Mouse (Mus musculus): Measurements from ENCODE around the gene Wbp2.

Wbp2 gene

DNA sequence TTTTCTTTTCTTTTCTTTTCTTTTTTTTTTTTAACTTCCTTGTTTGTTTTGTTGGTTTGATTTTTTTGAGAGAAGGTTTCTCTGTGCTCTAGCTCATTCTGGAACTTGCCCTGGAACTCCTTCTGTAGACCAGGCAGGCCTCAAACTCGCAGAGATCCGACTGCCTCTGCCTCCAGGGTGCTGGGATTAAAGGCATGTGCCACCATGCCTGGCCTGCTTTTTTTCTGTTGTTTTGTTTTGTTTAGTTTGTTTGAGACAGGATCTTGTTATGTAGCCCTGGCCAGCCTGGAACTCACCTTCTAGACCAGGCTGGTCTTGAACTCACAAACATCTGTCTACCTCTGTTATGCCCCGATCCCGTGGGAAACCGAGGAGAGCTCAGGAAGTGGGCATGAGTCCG is 2.8 kb upstream of the Wbp2 start:
- no peak for DNase-seq (ENCODE audit: low spot score)

DNA sequence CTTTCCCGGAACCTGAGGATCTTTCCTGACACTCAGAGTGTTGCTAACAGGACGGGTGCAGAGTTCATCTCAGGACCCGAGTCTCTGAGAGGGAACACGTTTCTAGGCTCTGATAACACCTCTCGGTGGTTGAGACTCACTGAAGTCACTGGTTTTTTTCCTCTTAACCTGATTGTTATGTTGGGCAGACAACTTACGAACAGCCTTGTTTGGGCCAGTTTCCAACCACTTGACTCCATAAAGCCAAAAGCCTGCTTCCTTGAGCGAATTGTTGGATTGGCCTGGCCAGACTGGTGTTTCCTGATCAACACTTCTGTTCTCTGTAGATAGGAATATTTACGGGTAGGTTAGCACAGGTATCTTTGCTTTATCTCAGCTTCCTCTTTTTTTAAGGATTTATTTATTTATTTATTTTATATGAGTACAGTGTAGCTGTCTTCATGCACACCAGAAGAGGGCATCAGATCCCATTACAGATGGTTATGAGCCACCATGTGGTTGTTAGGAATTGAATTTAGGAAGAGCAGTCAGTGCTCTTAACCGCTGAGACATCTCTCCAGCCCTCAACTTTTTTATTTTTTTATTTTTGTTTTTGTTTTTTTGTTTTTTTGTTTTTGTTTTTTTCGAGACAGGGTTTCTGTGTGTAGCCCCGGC is 2.1 kb upstream of the Wbp2 start:
- DNase-seq (ENCODE audit: low spot score), result no peak

DNA sequence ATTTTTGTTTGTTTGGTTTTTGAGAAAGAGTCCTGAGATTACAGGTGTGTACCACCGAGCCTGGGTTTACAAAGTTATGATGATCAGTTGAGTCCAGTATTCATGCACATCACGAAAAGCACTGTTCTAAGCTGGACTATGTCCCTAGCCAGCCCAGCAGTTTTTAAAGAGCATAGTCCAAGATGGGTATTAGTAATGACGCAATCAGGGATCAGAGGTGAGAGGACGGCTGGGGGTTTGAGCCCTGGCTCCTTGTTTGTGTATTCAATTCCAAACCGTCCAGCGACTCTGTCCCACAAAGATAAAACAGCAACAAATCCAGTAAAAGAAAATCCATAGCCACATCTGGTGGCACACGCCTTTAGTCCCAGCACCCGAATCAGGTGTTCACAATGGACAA is 1.4 kb upstream of the Wbp2 start:
- DNase-seq (ENCODE audit: low spot score), result no peak

DNA sequence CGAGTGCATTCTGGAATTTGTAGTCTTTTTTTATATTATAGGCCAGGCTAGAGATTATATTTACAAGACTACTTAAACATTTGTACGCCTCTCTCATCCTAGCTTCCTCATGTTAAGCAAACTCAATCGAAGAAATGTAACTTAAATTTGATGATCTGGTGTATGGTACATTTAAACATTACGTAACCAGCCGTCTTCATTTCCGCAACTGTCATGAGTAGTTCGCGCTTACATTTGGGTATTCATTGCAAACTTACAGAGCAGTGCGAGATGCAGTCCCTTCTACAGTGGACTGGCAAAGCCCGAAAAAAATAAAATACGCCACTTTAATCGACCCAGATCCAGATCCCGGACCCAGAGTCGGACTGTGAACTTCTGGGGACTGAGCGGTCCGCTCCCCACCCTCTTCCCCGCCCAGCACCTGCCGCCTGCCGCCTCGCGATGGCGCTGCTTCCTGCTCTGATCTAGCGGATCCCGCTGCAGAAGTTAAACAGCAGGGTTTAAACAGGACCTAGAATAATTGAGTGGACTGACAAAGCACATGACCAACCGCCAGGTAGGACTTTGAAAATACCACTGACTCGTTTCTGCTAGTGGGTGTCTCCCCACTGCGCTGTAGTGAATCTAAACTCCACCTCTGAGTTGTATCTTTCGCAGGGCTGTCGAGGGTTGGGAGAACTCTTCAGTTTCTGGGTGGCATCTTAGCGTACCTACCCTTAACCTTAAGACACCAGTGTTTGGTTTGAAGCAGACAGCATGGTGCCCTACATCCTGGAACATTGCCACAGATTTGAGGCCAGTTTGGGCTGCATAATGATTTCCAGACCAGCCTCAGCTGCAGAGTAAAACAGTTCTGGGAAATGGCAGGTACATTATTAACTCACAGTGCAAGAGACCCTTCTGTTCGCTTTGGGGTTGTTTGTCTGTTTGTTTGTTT is 667 bp upstream of the Wbp2 start:
- no peak for DNase-seq (ENCODE audit: low spot score)

DNA sequence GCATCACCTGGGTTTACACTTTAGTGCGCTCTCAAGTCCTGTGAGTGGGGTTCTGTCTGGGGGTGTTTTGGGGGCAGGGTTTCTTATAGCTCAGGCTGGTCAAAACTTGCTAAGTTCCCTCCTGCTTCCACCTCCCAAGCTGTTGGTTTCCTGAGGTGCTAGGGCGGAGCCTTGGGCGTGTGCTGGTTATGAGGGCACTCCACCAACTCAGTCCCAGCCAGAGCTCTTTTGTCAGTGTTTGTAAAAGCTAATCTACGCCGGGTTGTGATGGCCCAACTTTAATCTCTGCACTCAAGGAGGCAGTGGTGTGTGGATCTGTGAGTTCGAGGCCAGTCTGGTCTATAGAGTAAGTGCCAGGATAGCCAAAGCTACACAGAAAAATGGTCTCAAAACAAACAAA is 2.6 kb downstream of the Wbp2 start:
- DNase-seq (ENCODE audit: low spot score), result no peak

DNA sequence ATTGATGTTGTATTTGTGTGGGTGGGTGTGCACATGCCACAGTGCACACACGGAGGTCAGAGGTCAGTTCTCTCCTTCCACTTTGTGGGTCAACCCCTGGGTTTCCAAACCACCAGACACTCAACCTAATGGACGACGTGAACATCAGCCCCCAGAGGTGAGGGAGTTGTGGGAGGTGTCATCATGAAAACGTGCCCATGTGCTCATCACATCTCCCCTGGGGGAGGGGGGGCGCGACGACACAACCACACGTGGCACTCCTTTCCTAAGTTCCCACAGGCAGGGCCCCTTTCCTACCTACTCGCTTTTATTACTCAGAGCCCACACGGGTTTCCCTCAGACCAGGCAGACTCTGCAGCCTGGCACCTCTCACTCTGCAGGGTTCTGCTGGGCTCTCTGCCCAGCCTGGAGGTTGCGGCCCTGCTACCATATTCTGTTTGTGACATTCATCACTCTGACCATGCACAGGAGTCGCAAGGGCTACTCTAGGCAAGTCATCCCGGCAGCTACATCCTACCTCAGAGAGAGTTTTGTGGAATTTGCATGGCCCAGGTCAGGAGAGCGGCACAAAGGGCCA is 3.6 kb downstream of the Wbp2 start:
- no peak for DNase-seq (ENCODE audit: low spot score)

DNA sequence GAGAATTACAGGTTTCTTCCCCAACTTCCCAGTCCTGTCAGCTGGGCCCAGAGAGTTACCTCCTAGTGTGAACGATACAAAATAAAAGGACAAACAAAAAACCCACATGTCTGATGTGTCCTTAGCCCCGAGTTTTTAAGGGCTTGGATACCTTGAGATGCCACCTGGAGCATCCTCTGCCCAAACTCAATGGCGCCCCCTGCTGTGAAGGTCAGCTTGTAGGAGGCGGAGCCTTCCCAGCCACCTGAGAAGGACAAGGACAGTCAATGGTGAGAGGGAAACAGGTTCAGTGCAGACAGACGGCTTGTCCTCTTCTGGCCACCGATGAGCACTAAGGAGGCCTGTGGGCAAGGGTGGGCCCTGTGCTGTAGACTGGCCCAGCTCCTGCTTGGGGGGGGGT is 5.7 kb downstream of the Wbp2 start:
- DNase-seq (ENCODE audit: low spot score), result no peak

DNA sequence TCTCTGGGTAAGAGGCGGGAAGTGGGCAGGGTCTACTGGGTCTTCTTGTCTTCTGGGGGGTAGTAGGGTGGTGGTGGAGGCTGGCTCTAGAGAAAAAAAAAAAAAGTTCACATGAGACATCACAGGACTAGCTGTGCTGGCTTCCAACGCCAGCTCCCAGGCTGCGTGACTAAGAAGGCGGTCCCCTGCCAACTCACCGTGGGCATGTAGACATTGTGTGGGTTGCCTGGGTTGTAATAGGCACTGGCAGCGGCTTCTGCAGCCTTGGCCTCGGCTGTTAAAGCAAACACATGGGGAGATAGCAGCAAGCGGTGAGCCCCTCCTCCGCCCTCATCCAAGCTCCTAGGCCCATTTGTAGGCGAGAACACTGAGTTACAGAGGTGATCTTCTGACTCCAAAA is 7.3 kb downstream of the Wbp2 start:
- DNase-seq (ENCODE audit: low spot score), result no peak

DNA sequence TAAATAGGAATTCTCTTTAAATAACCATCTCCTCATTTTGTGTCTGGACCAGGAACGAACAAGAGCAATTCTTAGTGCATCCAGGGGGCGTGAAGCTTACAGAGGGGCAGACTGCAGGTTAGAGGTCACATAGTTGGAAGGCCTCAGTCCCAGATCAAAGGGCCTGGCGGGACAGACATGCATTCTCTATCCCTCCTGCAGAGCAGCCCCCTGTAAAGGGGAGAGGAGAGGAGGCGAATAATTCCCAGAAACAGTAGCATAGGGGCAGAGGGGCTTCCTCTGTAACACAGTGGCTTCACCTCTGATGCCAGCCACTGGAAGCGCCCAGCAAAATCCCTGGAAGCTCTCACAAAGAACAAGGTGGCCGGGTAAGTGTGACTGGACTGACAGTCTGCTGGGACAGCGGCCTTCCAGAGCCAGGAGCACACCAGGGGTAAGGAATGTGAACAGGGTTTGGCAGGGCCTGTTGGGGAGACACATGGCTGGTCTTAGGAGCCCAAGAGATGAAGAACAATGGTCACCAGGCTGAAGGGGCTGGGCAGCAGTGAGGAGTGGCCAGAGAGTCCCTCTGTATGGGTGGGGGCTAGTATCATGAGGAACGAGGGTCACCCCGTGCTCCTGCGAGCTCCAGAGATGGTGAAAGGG is 8.0 kb downstream of the Wbp2 start:
- DNase-seq (ENCODE audit: low spot score), result no peak

DNA sequence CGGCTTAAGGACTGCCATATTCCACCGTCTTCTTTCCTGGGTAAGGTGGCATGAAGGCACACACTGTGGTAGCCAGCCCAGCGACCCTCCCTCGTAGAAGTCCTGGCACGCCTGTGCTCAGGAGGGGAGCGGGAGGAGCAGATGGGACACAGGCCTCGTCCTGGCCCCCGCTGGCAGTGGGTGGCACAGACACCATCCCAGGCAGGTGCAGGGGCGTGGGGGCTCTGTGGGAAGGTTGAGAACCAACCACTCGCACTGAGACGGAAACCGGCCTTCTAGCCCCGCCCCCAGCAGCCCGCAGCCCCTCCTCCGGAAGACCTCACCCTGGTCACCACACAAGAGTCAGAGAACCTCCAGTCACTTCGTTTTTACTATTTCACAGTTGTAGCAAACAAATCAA is 8.6 kb downstream of the Wbp2 start:
- no peak for DNase-seq (ENCODE audit: low spot score)

DNA sequence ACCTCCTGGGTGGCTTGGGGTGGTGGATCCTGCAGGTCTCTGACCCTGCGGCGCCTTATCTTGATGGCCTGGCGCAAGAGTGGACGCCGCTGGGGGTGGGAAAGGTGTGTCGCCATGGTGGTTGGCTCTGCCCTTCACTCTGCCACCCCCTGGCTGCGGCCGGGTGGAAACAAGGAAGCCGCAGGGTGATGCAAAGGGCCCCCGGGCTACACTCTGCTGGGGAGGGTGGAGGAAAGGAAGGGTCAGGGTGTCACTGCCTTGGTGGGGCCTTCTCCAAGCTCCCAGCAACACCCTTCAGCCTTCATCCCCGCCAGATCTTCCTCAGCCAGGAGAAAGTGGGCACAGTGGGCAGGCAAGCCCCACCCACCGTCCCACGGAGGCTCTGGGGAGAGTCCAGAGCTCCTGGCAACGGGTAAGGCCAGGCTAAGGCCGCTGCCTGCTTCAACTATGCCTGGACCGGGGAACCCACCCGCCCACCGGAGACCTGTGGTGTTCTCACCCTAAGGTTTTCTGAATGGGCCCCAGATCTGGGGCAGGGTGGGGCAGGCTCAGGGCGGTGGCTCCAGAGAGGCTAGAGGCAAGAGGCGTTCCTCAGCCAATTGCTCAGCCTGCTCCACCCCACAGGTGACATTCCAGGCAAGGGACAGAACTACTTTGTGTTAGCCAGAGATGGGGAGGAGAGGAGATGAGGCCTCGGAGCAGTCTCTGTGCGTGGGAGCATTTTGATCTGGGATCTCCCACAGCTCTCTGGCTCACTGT is 9.2 kb downstream of the Wbp2 start, which contains the start of gene Unc13d:
Gene Unc13d (minus strand): TSS at position 516 of the 759 bp plus-strand sequence.
- DNase-seq (ENCODE audit: low spot score), result no peak

DNA sequence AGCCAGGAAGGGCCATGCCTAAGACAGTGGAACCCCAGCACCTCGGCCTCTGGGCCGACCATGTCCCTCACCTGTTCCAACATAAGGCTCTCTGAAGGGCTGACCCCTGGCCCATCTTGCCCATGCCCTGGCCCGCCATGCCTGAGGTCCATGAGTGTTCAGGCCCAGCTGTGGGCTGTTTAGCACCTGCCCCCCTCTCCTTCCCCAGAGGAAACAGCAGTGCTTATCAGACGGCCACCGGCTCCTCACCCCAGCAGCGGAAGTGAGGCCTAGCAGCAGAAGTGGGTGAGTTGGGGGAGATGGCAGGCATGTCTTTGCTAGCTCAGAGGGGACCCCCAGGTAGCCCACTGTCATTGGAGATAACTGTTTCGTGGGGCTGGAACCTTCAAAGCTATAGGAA is 10.0 kb downstream of the Wbp2 start:
- DNase-seq (ENCODE audit: low spot score), result no peak

DNA sequence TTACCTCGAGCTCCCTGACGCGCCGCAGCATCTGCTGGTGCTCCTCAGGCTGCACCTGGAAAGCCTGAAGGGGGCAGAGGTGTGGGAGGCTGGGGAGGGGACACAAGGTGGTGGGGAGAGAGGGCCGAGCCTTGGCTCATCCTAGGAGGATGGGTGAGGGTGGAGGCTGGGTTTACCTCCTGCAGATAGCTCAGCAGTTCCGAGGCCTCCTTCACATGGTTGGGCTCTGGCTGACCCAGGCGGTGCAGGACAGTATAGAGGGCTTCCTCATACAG is 10.6 kb downstream of the Wbp2 start:
- no peak for DNase-seq (ENCODE audit: low spot score)

DNA sequence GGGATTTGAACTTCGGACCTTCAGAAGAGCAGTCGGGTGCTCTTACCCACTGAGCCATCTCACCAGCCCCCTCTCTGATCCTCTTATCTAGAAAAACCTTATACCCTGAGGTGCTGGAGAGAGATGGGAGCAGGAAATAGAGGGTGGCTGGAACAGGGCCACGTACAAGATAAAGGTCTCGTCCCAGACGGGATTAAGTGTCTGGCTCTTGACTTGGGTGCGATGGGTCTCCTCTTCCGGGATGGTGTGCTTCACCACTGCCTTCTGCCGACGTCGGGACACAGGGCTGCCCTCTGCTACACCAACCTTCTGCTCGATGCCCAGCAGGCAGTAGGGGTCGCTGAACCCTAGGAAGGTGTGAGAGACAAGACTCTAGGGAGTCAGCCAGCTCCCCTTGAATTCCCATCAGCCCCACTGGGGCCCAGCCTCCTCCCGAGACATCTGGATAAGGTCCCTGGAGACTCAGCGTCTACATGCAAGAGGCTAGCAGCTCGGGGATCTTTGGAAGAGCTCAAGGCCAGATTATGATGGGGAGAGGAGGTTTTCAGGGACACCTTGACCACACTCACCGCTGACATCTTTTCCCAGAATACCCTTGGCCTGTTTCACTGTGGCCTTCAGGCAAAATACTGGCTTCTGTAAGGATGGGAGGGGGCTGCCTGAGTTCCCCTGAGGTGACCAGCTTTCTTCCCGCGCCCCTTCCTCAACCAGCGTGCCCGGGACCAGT is 11.1 kb downstream of the Wbp2 start:
- DNase-seq (ENCODE audit: low spot score), result no peak

DNA sequence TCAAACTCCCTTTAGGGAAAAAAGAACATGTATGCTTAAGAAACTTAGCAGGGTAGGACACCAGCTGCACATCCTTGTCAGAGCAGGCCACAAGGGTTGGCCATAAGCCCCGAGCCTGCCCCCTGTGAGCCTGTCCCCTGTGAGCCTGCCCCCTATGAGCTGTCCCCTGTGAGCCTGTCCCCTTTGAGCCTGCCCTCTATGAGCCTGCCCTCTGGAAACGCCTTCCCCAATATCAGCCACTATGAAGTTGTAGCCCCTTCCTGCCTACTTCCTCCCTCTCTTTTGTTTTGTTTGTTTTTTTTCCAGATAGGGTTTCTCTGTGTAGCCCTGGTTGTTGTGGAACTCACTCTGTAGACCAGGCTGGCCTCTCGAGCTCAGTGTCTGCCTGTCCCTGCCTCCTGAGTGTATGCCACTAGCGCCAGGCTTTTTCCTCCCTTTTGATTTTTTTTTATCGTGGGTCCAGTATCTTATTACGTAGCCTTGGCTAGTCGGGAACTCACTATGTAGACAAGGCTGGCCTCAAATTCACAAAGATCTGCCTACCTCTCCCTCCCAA is 12.3 kb downstream of the Wbp2 start:
- DNase-seq (ENCODE audit: low spot score), result no peak

DNA sequence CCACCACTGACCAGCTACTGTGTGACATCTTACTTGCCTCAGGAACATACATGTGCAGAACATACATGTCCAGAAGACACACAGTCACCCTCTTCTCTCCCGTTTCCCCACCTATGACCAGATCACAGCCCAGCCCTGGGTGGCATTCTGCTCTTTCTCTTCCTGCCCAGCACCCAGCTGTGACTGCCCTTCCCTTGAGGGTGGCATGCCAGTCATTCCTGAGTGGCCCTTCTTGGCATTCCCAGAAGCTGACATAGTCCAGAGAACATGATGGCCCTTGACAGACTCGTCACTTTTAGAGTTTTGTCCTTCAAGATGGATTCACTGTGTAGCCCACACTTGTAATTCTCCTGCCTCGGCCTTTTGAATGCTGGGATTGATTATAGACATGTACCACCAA is 14.2 kb downstream of the Wbp2 start:
- DNase-seq (ENCODE audit: low spot score), result no peak

DNA sequence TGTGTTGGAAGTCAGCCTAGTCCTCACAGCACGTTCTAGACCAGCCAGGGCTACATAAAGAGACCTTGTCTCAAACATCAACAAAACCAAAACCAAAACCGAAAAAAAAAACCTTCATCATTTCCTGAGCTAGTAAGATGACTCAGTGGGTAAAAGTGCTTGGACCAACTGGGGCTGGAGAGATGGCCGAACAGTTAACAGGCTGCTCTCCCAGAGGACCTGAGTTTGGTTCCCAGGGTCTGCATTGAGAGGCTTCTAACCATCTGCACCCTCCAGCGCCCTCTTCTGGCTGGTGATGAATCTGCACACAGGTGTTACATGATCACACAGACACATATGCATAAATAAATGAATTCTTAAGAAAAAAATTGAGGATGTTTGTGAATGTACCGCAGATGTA is 15.3 kb downstream of the Wbp2 start:
- DNase-seq (ENCODE audit: low spot score), result no peak

DNA sequence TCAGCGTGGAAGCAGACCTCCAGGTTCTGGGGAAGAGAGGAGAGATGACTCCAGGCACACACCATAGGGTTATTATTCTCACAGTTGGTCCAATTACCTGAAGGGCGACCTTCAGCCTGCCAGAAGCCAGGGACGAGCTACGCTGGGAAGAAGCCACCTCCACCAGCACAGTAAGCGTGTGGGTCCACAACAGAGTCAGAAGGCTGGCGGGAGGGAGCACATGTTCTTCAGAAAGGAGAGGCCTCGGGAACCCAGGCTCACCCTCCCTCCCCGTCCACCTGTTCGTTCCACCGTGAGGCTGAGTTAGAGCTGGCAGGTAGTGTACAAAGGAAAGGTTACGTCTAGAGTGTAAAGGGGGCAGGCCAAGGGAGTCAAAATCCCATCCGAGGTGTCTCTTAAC is 21.4 kb downstream of the Wbp2 start:
- DNase-seq (ENCODE audit: low spot score), result no peak

DNA sequence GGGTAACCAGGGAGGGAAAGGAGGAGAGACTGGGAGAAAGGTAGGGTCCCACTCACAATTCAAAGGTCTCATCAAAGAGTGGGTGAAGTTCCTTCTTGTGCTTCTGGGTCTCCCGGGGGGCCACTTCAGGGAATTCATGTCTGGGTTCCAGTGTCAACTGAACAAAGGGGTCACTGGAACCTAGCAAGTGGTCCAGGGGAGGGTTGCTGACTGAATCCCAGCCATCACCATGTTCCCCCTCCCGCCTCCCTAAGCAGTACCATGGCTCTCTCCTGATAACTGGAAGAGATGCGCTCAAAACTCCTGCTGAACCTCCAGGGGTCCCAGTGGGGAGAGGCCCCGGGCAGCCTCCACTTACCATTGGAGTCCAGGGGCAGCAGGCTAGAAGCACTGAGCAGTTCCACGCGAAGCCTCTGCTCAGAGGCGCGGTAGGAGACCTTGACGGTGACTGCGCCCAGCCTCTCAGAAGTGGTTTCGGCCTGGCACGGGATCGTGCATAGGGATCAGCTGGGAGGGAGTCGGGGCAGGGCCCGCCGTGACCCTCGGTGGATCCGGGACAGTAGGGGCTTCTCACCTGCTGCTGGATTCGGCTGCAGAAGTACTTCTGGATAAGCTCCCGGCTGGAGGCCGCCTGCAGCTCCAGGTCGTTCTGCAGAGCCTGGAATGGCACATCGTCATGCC is 22.5 kb downstream of the Wbp2 start:
- no peak for DNase-seq (ENCODE audit: low spot score)

DNA sequence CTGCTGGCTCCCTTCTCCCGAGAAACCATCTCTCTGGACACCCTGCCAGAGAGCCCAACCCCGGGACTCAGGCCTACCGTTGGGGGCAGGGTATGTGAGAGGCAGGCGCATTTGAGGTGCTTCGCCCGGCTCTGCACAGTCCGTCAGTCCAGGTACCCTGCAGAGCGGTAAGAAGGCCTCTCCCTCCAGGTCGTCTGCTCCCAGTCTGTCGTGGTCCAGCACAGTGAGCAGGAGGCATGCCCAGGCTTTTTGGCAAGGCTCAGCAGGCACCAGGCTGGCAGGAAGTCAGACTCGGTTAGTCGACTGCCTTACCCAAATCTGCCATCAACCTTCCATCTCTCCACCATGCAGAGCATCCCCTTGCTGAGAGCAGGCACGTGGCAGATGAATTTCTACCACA is 23.2 kb downstream of the Wbp2 start:
- no peak for DNase-seq (ENCODE audit: low spot score)

DNA sequence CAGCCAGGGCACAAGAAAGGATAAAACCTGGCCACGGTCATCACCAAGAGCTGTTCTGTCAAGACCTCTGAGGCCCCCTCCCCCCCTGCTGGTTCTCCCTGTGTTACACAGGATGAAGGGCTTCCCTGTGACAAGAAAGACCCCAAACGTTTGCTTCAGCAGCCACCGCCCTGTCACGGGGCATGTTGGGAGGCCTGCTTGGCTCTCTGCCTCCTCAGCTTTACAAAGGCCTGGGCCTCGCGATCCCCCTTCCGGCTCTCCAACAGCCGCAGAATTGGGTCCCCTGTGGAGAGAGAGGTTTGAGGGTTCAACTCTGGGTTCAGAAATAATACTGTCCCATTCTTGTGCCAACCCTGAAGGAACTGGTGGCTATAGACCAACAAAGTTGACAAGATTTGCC is 24.3 kb downstream of the Wbp2 start:
- DNase-seq (ENCODE audit: low spot score), result no peak
